Mouse (Mus musculus): ENCODE measurements around the gene Nsl1.

Gene Nsl1

DNA sequence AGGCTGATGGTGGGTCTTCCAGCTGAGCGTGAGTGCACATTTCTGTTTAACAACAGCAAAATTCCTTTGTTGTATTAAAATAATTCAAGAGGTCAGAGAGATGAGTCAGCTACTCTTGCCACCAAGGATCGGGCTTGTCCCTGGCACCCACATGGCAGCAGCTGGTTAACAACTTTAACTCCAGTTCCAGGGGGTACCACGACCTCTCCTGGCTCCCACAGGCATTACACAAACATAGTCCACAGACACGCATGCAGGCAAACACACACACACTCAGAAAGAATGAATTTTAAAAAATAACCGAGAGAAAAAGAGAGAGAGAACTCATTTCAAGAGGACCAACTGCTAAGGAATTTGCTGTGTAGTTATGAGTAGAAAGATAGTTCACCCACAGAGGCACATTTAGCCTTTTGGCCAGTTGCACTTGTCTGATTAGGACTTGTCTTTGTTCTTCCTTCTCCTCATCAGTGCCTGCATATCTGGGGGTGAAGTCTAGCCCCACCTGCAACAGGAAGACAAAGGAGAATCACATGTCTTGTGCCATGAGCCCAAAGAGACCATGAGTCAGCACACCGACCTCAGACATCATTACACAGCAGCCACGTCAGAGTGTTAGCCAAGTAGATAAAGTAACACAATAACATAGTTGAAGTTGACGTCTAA is 7.8 kb upstream of the Nsl1 start:
- DNase-seq, result no peak

DNA sequence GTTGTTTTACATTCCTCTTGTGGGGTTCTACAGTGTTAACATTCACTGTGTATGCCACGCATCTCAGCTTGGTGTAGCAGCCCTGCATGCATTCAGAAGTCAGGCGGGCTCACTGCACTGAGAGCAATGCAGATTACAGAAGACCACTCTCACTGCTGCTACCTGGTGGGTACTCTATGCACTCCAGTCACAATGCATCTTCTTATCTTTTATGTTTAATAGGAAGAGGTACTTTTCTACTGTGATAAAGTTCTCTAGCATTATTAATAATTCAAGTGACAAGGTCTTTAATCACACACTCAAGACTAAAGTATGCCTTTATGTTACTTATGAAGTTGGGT is 7.3 kb upstream of the Nsl1 start:
- no peak for DNase-seq

DNA sequence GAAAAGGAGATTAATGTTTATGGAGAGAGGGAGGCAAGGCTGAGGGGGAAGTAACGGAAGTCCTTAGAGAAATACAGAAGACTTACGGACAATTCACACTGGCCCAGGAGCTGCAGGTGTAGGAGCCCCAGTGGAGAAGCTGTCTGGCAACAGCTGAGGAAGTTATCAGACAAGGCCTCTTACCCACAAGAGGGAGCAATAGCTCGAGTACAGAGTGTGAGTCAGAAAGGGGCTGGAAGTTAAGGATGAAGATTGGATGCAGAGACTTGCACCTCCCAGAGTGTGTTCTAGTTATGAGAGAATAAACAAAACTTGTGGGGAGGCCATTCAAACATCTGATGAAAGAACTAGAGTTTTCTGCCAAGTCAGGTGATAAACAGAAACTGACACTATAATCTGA is 5.4 kb upstream of the Nsl1 start:
- DNase-seq, result no peak

DNA sequence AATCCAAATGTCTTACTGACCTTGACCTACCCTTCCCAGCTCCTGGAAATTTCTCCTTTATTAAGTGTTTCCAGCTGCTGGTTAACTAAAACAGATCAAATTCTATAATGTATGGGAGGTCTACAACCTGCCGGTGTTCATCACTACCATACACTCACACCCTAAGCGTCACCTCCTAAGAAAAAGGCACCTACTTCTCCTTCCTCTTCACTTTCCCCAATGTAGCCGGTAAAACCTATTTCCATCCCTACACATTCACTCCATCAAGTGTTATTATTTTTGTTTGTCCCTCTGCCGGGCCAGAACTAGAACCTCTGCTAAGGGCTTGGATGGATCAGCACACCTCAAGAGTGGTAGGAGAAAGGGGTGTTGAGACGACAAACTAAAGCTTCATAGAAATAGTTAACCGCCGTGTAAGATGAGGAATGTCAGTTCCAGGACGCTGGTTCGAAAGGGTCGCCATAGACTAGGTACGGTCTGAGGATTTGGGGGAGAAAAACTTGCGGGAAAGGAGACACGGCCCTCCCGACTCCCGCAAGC is 501 bp upstream of the Nsl1 start:
- no peak for DNase-seq

DNA sequence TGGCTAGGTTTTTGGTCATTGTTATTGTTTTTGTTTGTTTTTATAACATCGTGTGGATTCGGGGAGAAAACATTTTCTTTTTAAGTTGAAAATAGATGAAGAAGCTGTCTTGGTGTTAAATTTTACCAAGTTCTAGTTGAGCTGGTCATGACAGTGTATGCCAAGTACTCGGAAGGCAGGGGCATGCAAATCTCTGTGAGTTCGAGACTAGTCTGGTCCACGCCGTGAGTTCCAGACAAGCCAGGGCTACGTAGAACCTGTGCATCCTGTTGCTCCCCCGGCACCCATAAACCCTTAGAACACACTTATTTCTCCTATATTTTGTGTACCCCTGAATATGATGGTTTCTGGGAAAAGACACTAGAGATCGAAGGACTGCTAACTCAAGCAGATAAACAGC is 888 bp downstream of the Nsl1 start:
- no peak for DNase-seq

DNA sequence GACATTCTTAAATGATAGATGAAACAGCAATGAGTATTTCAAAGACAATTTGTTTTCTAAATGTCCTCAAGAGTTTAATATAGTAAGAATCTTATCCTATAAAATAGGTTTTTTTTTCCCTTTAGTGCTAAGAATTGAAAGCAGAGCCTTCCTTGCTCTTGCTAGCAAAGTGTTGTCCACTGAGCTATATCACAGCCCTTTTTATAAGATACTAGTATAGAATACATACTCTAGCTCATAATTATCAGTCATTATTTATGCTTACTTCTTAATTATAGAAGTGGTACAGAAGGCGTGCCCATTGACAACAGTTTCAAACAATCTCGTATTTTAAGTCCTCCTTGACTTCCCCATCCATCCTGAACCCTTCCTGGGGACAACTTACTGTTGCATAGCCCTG is 1.7 kb downstream of the Nsl1 start:
- no peak for DNase-seq

DNA sequence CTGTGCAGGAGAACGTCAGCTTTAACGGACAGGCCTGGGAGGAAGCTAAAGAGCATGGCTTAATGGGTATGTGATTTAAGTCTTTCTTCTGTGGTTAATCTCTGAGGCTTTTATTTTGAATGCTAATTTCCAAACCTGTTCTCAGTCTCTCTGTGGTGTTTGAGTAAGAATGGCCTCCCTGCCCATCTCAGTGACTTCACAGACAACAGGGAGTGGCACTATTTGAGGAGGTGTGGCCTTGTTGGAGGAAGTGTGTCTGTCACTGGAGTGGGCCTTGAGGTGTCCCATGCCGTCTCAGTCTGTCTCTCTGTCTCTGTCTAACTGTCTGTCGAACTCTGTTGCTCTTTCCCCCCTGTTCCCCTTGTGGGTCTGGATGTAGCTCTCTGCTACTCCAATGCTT is 2.4 kb downstream of the Nsl1 start:
- DNase-seq, result no peak

DNA sequence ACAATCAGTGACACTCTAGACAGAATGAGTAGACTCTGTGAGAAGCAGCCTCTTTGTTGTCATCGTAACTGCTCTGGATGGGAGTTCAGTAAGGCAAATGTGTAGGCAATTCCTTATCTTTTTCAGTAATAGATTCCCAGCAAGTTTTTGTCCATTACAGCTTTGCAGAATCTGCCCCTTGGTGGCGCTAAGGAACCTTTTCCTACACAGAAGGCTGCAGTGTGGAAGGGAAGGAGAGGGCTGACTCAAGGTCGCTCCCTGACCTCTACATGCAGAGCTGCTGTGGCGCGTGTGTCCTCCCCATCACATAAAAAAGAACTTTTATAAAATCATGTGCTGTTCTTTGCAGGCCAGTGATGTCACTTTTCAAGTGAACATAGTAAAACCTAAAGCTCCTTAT is 5.6 kb downstream of the Nsl1 start:
- DNase-seq, result no peak

DNA sequence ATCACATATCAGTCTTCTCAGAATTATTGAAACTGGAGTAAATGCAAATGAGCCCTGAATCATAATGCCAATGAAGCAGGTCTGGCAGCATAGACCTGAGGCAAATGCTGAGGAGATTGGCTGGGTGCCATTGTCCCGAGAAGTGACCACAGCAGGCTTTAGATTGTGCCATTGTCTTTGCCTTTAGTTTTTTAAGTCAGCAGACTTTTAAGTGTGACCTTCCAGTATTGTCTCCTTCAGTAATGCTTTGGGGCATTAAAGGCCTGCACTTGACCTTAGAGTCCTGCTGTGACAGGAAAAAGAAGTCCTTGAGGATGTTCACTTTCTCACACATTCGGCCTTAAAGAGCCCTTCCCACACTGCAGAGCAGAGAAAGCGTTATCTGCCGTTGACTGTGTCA is 7.4 kb downstream of the Nsl1 start:
- DNase-seq, result no peak

DNA sequence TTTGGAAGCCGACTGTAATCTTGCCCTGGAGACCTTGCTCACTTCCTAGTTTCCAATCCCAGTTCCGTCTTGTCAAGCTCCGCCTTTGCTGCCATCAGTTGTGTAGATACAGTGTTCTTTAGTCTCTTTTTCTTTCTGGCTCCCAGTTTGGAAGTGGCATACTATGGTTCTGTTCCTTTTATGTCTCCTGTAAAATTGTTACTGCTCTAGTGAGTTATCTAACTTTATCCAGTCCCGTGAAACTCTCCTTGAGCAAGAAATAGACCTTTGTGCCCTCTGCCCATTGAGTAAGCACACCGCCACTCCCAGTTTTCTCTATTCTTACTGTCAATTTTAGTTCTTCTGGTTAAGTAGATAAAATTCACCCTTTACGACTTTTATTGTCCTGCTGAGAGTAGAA is 8.8 kb downstream of the Nsl1 start:
- no peak for DNase-seq

DNA sequence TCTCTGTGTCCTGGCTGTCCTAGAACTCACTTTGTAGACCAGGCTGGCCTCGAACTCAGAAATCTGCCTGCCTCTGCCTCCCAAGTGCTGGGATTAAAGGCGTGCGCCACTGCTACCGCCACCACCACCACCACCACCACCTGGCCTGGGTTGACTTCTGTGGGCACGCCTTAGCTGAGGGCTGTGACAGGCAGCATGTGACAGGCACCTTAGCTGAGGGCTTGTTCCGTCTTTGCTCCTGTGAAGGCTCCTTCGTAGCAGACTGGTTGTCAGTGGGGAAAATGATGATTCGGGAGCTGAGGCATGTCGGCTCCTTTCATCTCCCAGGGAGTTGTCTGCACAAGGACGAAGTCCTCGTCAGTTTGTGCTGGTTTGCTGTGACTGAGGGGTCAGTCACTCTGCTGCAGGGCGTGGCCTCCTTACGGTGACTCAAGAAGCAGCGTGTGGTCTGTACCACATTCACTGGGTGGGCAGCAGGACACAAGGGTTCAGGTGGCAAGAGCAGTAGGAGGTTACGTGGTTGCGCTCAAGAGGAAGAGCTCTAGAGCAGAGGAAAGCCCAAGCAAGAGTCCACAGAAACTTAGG is 9.6 kb downstream of the Nsl1 start:
- DNase-seq, result no peak

DNA sequence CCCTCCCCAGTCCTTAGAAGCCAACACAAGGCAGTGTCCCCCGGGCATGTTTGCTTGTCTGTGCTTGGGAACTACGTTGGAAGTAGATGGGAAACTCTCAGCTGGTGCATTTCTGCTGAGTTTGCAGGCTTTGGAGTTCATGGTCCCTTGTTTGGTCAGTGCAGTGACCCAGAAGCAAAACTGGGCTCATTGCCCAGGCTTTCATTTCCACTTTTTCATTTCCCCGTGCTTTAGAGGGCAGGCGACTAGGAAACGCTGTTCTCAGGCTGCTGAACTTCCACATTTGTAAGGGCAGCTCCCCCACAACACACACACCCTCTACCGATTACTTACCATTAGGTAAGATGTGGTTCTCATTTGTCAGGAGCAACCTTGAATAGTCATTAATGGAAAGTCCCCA is 10.2 kb downstream of the Nsl1 start:
- no peak for DNase-seq

DNA sequence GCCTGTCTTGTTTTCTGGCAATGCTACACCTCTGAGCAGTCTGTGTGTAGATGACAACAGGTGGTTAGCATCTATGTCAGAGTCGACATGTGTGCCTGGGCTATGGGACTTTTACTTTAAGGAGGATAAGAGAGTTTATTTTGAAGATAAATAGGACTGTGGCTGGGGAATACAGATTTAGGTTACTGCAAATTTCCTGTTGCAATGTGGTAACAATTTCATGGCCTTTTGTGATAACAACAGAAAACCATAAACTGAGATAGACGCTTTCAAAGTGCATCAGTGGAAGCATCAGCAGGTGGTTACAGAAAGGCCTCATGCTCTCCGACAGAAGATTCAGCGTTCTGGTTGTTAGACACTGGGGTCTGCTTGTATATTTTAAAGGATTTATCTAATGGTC is 10.7 kb downstream of the Nsl1 start:
- no peak for DNase-seq

DNA sequence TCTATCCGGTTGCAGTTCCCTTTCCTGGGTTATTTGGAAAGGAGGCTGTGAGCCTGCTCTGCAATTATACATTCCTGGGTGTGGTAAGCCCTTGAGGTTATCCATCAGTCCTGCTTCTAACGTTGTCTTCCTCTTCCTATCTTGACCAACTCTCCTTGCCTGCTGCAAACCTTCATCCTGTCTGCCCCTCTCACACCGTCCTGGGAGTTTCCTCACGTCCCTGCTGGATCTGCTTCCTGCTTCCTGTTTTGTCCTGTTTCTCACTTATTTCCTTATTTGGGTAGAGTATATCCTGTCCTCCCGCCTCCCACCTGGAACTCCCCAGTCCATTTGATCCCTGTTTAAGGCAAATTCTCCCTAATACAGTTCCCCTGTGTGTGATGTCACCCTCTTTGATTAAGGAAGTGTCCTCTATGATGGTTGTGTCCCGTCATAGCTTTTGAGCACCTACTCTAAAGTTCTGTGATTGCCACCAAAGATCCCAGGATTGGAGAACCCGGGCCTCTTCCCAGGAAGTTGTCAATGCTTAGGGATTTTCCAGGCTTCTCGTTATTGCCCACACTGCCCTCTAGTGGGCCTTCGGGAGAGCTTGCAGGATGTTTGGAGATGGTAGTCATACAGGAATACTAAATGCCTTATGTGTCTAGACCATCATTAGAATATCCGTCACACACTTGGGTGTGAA is 12.5 kb downstream of the Nsl1 start:
- peak; percentile 30 for DNase-seq

DNA sequence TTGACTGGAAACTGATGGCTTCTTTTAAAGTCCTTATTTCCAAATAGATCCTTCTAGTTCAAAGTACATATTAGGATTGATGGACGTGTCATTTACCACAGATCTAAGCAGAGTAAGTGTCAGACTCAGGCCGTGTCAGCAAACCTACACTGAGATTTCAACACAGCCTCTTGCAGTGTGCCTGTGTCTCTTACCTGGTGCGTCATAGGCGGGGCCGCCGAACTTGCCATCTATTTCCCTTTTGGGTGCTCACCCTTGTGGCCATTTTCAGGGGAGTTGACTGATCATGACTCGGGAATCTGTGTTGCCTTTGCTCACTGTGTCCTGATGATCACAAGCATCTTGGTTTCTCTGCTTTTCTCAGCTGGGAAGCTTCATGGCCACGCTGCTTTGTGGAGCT is 20.4 kb downstream of the Nsl1 start:
- no peak for DNase-seq

DNA sequence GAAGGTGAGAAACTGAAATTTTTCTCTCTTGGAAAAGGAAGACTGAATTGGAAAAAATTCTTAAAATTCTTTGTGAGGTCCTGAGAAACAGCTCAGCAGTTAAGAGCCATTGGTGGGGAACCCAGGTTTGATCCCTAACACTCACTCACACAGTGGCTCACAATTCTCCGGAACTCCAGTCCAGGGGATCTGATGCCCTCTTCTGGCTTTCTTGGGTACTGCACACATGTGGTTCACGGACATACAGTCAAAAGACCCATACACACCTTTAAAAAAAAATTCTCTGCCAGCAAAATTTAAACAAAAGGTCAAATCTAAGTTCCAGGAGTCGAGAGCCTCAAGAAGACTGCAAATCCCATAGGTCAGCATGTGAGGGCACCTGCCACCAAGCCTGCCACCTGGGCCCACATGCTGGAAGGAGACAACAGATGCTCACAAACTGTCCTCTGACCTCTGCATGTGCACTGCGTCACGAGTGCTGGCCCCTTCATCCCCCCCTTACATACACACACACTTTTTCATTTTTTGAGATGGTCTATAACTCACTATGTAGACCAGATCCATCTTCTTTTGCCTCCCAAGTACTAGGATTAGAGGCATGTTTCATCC is 22.2 kb downstream of the Nsl1 start:
- DNase-seq, result no peak

DNA sequence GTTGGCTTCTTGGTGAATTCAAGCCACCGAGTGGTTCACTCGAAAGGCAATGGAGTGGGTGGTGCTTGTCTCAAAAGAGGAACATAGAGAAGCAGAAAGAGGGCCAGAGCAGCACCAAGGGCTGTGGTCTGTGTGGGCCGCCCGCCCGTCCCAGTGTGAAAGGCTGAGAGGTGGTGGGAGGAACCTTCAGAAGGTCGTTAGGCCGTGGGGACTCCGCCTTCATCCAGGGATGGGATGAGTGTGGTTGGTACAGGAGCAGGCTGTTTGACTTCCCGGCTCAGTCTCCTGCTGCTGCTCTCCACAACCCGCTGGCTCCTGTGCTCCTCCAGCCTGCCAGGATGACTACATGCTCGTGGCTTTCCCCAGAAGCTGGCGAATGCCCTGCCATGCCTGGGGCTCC is 22.8 kb downstream of the Nsl1 start:
- no peak for DNase-seq

DNA sequence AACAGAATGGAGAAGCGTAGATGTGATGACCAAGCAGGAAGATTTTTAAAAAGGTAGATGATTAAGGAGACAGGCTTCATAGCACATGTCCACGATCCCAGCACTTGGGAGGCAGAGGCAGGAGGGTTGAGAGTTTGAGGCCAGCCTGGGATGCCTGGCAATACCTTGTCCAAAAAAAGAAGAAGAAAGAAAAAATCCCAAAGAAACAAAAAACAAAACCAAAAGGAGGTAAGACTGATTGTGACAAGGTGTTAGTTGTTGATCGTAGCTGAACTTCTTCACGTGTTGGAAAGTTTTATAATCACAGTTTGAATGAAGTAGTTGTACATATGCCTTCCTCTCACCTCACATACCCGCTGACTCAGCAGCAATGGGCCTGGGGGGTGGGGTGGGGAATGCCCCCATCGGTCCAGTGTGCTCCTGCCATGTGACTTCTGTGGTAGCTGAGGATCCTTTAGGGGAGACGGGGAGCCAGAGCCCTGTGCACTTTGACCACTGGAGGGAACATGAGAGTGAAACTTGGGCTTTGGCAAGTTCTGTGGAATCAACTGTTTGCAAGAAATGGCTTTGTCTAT is 23.6 kb downstream of the Nsl1 start:
- DNase-seq, result no peak

DNA sequence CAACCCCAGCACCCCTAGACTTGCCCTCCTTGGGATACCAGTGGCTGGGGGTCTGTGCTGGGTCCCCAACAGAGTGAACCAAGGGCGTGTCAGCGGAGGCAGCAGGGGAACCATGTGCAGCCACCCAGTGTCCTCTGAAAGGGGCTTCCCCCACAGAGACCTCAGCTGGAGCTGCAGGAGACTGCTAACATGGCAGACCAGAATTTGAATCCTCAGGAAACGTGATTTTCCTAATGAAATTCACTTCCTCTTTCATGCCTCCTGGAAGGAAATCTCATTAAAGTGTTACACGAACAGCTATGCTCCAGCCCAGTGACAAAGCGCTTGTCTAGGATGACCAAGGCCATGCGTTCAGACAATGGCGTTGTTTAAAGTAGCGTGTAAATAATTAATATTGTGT is 24.1 kb downstream of the Nsl1 start:
- no peak for DNase-seq

DNA sequence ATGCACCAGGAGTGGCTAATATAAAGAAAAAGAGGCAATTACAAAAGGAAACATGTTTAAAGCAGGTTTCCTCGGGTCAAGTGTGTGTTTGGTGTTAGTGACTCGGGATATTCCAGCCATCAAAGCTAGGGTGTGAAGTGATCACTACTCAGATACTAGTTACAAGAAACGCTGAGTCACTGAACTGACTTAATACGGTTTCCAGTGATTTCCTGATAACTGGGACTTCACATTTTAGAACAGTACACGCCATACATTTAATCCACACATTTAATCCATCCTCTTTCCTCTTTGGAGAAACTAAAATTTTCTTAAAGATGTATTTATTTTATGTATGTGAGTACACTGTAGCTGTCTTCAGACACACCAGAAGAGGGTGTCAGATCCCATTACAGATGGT is 25.1 kb downstream of the Nsl1 start:
- no peak for DNase-seq

DNA sequence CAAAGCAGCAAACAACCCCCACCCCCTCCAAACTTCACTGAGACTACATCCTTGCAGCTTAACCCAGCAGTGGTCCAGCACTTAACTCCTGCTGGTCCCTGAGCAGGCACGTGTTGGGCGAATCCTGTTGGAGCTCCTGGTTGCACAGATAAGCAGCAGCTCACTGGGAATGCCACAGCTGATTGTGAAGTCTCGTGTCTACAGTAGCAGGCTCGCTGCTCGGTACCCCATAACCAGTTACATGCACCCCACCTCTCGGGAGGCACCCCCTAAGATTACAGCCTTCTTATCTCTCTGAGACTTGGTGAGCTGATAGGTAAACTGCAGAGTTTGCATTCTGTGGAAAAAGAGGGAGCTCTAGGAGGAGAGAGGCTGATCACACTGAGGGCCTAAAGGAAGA is 26.5 kb downstream of the Nsl1 start:
- DNase-seq, result no peak

DNA sequence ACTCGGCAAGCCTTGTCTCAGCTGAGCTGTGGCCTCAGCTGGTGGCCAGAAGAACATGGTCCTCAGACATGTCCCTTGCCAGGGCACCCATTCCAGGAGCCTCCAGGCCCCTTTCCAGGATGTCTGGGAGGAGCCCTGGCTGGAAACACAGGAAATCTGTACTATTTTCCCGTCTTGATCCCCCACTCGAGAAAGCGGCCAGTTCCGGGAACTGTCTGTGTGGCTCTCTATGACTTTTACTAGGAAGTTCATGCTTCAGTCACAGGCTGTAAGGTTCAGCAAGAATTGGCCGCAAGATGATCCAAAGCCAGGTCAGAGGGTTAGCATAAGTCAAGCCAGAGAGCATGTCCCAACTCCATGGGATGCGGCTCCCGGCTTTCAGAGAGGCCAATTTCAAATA is 29.2 kb downstream of the Nsl1 start:
- DNase-seq, result no peak

DNA sequence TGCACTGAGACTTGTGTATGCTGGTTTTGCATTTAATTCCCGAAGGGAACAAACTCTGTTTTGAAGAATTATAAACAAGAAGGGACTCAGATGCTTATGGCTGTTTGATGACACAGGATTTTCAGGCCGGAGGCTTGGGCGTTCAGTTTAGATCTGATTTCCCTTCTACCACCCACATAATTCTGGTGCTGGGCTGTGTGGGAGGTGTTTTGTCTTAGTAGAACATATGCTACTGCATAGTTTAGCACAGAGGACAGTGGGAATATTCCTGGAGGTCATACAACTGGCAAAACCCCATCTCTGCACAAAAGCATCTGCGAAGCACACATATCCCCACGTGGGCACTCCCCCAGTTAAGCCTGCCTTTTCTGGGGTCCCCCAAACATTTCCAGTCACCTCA is 30.8 kb downstream of the Nsl1 start:
- no peak for DNase-seq

DNA sequence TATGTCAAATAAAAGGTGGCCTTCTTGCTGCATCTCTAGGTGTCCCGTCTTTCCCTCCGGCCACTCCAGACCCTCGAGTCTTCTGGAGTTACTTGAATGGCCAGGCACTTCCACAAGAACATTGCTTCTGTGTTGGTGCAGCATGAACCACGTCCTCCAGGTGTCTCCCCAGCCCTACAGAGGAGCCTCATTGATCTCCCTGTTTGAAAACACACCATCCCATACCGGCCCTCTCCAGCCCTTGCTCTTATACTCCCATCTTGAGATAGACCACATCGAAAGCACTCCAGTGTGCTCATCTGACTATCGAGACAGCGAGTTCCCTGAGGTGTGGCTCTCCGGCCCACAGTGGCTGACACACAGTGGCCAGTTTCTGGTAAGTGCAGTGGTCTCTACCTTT is 32.2 kb downstream of the Nsl1 start:
- no peak for DNase-seq
